Mouse (Mus musculus): ENCODE data around the gene Ccdc186. TPM values are rescaled to one million over a fixed set of nuclear protein-coding genes. Genes with fewer than 3 reads are reported as not detected.

Gene Ccdc186
- polyA plus RNA-seq (2015; fragmentation: Nextera tagmentation; extraction: Ambion mirVana), result 9.1 and 13.4 TPM in 2 replicates

- peak; percentile 97 for ATAC-seq (ENCODE audit: low FRiP score, low TSS enrichment)
- peak; percentile 97 for DNase-seq (ENCODE audit: low spot score)
- Histone ChIP-seq H3K4me3 (ENCODE audit: low read depth, low read length) (peak within 1 kb of the TSS; percentile 97), H3K4me1 (replicated peaks; ENCODE audit: control insufficient read depth, insufficient read depth) (peaks cover 3% of the 10 kb centered on the region), H3K27me3 (ENCODE audit: control insufficient read depth, insufficient read depth, low read length) (no peaks in the 10 kb centered on the region), H3K36me3 (ENCODE audit: control insufficient read depth, insufficient read depth, low read length) (no peaks in the 10 kb centered on the region), H3K4me2 (replicated peaks; ENCODE audit: low read depth) (peak within 1 kb of the TSS; percentile 52), H3K9me3 (ENCODE audit: control insufficient read depth, low read length) (no peaks in the 10 kb centered on the region), H3K9ac (ENCODE audit: low read length) (peak within 1 kb of the TSS; percentile 92), H3K27ac (replicated peaks) (peak within 1 kb of the TSS; percentile 93)
- TF ChIP-seq EP300 (optimal IDR thresholded peaks at IDR 0.05), result no peak
- TF ChIP-seq CTCF (IDR thresholded peaks at IDR 0.05; ENCODE audit: low read depth), result no peak
- under 1% methylated on average over 79 of the region's 79 CpGs for WGBS
Observed at GRCm38 (mm10) chr19:56821798-56822447, at the start of gene Ccdc186. Ccdc186 (minus strand) TSS chr19:56822190.

GRCm38 (mm10) chr19:56867701-56868100 lies 45.7 kb upstream of the Ccdc186 start:
- no peak overlapping the region for H3K27ac ChIP-seq (replicated peaks)
- DNase-seq (ENCODE audit: low spot score), result no peak
- TF ChIP-seq EP300 (optimal IDR thresholded peaks at IDR 0.05) (no peak), CTCF (IDR thresholded peaks at IDR 0.05; ENCODE audit: low read depth) (no peak)
- H3K36me3 ChIP-seq (ENCODE audit: control insufficient read depth, insufficient read depth, low read length), result no peaks in the 10 kb centered on the region
- H3K27me3 ChIP-seq (ENCODE audit: control insufficient read depth, insufficient read depth, low read length), result no peaks in the 10 kb centered on the region; the same call in 1 of the 2 replicates
- no peak overlapping the region for H3K4me3 ChIP-seq (ENCODE audit: low read depth, low read length)
- ATAC-seq (ENCODE audit: low FRiP score, low TSS enrichment), result no peak
- WGBS, result 70% methylated on average over 4 of the region's 4 CpGs
- H3K4me1 ChIP-seq (replicated peaks; ENCODE audit: control insufficient read depth, insufficient read depth), result no peaks in the 10 kb centered on the region
- H3K9ac ChIP-seq (ENCODE audit: low read length), result no peak overlapping the region
- no peaks in the 10 kb centered on the region for H3K9me3 ChIP-seq (ENCODE audit: control insufficient read depth, low read length)
- no peak overlapping the region for H3K4me2 ChIP-seq (replicated peaks; ENCODE audit: low read depth)

GRCm38 (mm10) chr19:56856455-56856854 lies 34.5 kb upstream of the Ccdc186 start:
- no peaks in the 10 kb centered on the region for H3K27me3 ChIP-seq (ENCODE audit: control insufficient read depth, insufficient read depth, low read length)
- 54% methylated on average over 5 of the region's 5 CpGs for WGBS
- no peak for DNase-seq (ENCODE audit: low spot score)

GRCm38 (mm10) chr19:56852590-56852989 lies 30.6 kb upstream of the Ccdc186 start:
- H3K4me3 ChIP-seq (ENCODE audit: low read depth, low read length), result no peak overlapping the region
- no peak for ATAC-seq (ENCODE audit: low FRiP score, low TSS enrichment)
- H3K9ac ChIP-seq (ENCODE audit: low read length), result no peak overlapping the region
- H3K4me2 ChIP-seq (replicated peaks; ENCODE audit: low read depth), result no peak overlapping the region
- no peak for TF ChIP-seq EP300 (optimal IDR thresholded peaks at IDR 0.05)
- TF ChIP-seq CTCF (IDR thresholded peaks at IDR 0.05; ENCODE audit: low read depth), result no peak
- no peaks in the 10 kb centered on the region for H3K36me3 ChIP-seq (ENCODE audit: control insufficient read depth, insufficient read depth, low read length)
- no peaks in the 10 kb centered on the region; the same call in 1 of the 2 replicates for H3K9me3 ChIP-seq (ENCODE audit: control insufficient read depth, low read length)
- H3K27me3 ChIP-seq (ENCODE audit: control insufficient read depth, insufficient read depth, low read length), result no peaks in the 10 kb centered on the region
- H3K27ac ChIP-seq (replicated peaks), result no peak overlapping the region
- no peak for DNase-seq (ENCODE audit: low spot score)
- no peaks in the 10 kb centered on the region for H3K4me1 ChIP-seq (replicated peaks; ENCODE audit: control insufficient read depth, insufficient read depth)

More at GRCm38 (mm10) chr19:56856455-56856854, 34.5 kb upstream of the Ccdc186 start:
- Histone ChIP-seq H3K4me2 (replicated peaks; ENCODE audit: low read depth) (no peak overlapping the region), H3K9me3 (ENCODE audit: control insufficient read depth, low read length) (no peaks in the 10 kb centered on the region), H3K4me1 (replicated peaks; ENCODE audit: control insufficient read depth, insufficient read depth) (no peaks in the 10 kb centered on the region), H3K36me3 (ENCODE audit: control insufficient read depth, insufficient read depth, low read length) (no peaks in the 10 kb centered on the region), H3K4me3 (ENCODE audit: low read depth, low read length) (no peak overlapping the region), H3K27ac (replicated peaks) (no peak overlapping the region), H3K9ac (ENCODE audit: low read length) (no peak overlapping the region)
- ATAC-seq (ENCODE audit: low FRiP score, low TSS enrichment), result no peak
- TF ChIP-seq CTCF (IDR thresholded peaks at IDR 0.05; ENCODE audit: low read depth) (no peak), EP300 (optimal IDR thresholded peaks at IDR 0.05) (no peak)

GRCm38 (mm10) chr19:56842974-56843373 lies 21.0 kb upstream of the Ccdc186 start:
- H3K9ac ChIP-seq (ENCODE audit: low read length), result no peak overlapping the region
- H3K27me3 ChIP-seq (ENCODE audit: control insufficient read depth, insufficient read depth, low read length), result no peaks in the 10 kb centered on the region
- H3K36me3 ChIP-seq (ENCODE audit: control insufficient read depth, insufficient read depth, low read length), result no peaks in the 10 kb centered on the region
- H3K4me2 ChIP-seq (replicated peaks; ENCODE audit: low read depth), result no peak overlapping the region
- ATAC-seq (ENCODE audit: low FRiP score, low TSS enrichment), result no peak
- no peak overlapping the region for H3K27ac ChIP-seq (replicated peaks)
- no peak for DNase-seq (ENCODE audit: low spot score)
- 70% methylated on average over 12 of the region's 12 CpGs for WGBS
- H3K4me1 ChIP-seq (replicated peaks; ENCODE audit: control insufficient read depth, insufficient read depth), result no peaks in the 10 kb centered on the region
- TF ChIP-seq CTCF (IDR thresholded peaks at IDR 0.05; ENCODE audit: low read depth) (no peak), EP300 (optimal IDR thresholded peaks at IDR 0.05) (no peak)
- H3K4me3 ChIP-seq (ENCODE audit: low read depth, low read length), result no peak overlapping the region
- H3K9me3 ChIP-seq (ENCODE audit: control insufficient read depth, low read length), result no peaks in the 10 kb centered on the region

- ATAC-seq (ENCODE audit: low FRiP score, low TSS enrichment), result no peak
- no peaks in the 10 kb centered on the region for H3K36me3 ChIP-seq (ENCODE audit: control insufficient read depth, insufficient read depth, low read length)
Observed at GRCm38 (mm10) chr19:56838942-56839706, 17.1 kb upstream of the Ccdc186 start.

More at GRCm38 (mm10) chr19:56838942-56839706, 17.1 kb upstream of the Ccdc186 start:
- Histone ChIP-seq H3K4me1 (replicated peaks; ENCODE audit: control insufficient read depth, insufficient read depth) (no peaks in the 10 kb centered on the region), H3K9ac (ENCODE audit: low read length) (no peak overlapping the region), H3K27me3 (ENCODE audit: control insufficient read depth, insufficient read depth, low read length) (no peaks in the 10 kb centered on the region), H3K4me3 (ENCODE audit: low read depth, low read length) (no peak overlapping the region), H3K27ac (replicated peaks) (no peak overlapping the region), H3K4me2 (replicated peaks; ENCODE audit: low read depth) (no peak overlapping the region), H3K9me3 (ENCODE audit: control insufficient read depth, low read length) (no peaks in the 10 kb centered on the region)
- no peak for DNase-seq (ENCODE audit: low spot score)
- WGBS, result 71% methylated on average over 17 of the region's 17 CpGs
- TF ChIP-seq CTCF (IDR thresholded peaks at IDR 0.05; ENCODE audit: low read depth) (peak; percentile 44; the same call in 1 of the 2 replicates), EP300 (optimal IDR thresholded peaks at IDR 0.05) (no peak)

Measured in stomach, postnatal 0 days (tissue).